ENCODE assay signal across 13 mouse cellular contexts in the genomic region with DNA sequence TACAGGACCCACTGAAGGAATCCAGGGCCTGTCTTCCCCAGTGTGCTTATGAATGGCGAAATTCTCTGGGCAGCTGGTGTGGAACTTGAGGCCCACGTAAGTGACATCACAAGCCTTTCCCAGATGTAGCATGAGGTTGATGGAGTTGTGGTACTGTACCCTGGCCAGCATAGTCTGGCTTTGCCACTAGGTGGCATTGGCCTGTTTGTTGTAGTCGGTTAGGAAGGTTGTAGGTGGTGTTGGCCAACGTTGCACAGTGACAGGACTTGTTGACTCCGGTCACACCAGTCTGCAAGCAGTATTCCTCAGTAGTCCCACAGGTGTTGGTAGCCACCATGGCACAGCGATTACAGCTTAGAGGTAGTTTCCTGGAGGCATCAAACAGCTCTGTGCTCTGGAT. TPM values are rescaled to one million over a fixed set of nuclear protein-coding genes. Genes with fewer than 3 reads are reported as not detected.
DNase-seq lines count a peak whose midpoint lies in the region; ATAC-seq and TF ChIP-seq lines count a peak whose summit lies in the region.
"Had no signal": no experiment of that assay in that cellular context is flagged by ENCODE, and none has a peak within 500 bp of the region (broad histone marks: within the 10 kb centered on the region; RNA-seq: fewer than 3 reads in every experiment).

No protein-coding gene starts in this region.

- TF ChIP-seq POLR2A in heart, adult 2 months (IDR thresholded peaks at IDR 0.05; ENCODE audit: insufficient read depth, low read depth, low read length): no peak
- no peak for TF ChIP-seq POLR2A in lung, adult 2 months (IDR thresholded peaks at IDR 0.05; ENCODE audit: borderline replicate concordance, extremely low read depth, low read depth, low read length)

- no peaks in the 10 kb centered on the region; the same call in 1 of the 2 replicates for H3K9me3 ChIP-seq in embryonic facial prominence, embryonic 10.5 days

- intact Hi-C loops in heart, adult 2 months (cut with DNase I): no loop called here

- no peaks in the 10 kb centered on the region for H3K36me3 ChIP-seq in heart, adult 2 months (ENCODE audit: control insufficient read depth, insufficient read depth, low read length)
- 0 out of 2 replicates have a peak, but pooled peaks cover 2% of the 10 kb centered on the region for H3K36me3 ChIP-seq in embryonic facial prominence, embryonic 10.5 days (replicated peaks)

- no peak overlapping the region for H3K27ac ChIP-seq in heart, adult 2 months
- no peak overlapping the region for H3K27ac ChIP-seq in embryonic facial prominence, embryonic 10.5 days (replicated peaks)
- H3K27ac ChIP-seq: embryonic facial prominence, embryonic 13.5 days; limb, embryonic 12.5 days had no signal

- no peak for TF ChIP-seq EP300 in heart, adult 2 months (IDR thresholded peaks at IDR 0.05; ENCODE audit: insufficient read depth, low read depth, low read length)

- TF ChIP-seq CTCF in heart, adult 2 months (IDR thresholded peaks at IDR 0.05): peak; percentile 37
- TF ChIP-seq CTCF in lung, adult 2 months (IDR thresholded peaks at IDR 0.05; ENCODE audit: insufficient read depth, low read length): peak; percentile 36; the same call in 1 of the 2 replicates

- H3K79me2 ChIP-seq in heart, adult 2 months (replicated peaks; ENCODE audit: control insufficient read depth, insufficient read depth, low read length): no peaks in the 10 kb centered on the region

- no peak overlapping the region for H3K9ac ChIP-seq in heart, adult 2 months (ENCODE audit: low read depth, low read length)
- H3K9ac ChIP-seq: embryonic facial prominence, embryonic 13.5 days; limb, embryonic 12.5 days had no signal

- WGBS in heart, adult 2 months: 89% methylated on average over 6 of the region's 6 CpGs
- WGBS in lung, adult 2 months: 82% methylated on average over 6 of the region's 6 CpGs
- WGBS in embryonic facial prominence, embryonic 10.5 days: 86% methylated on average over 6 of the region's 6 CpGs

- no peak for DNase-seq in heart, adult 2 months
- DNase-seq in heart, adult 18-20 months: no peak
- no peak for DNase-seq in lung, adult 2 months
- no peak for DNase-seq in lung, postnatal 10 days
- peak; percentile 88 for DNase-seq in ZHBTc4 (ENCODE audit: low read depth, low spot score)
- DNase-seq in T-cell, adult 2 months (ENCODE audit: low spot score): no peak
- DNase-seq in embryonic facial prominence, embryonic 10.5 days (ENCODE audit: low spot score): no peak
- DNase-seq: heart, postnatal 10 days; kidney, postnatal 10 days; midbrain, embryonic 14.5 days had no signal

- H3K27me3 ChIP-seq in heart, adult 2 months (ENCODE audit: control insufficient read depth, insufficient read depth, low read length): no peaks in the 10 kb centered on the region
- H3K27me3 ChIP-seq in embryonic facial prominence, embryonic 10.5 days (replicated peaks; ENCODE audit: low read depth, poor library complexity, severe bottlenecking): no peaks in the 10 kb centered on the region
- H3K27me3 ChIP-seq: embryonic facial prominence, embryonic 13.5 days; limb, embryonic 12.5 days had no signal

- peak; percentile 69 for ATAC-seq in megakaryocyte progenitor cell, adult 5-6 weeks (replicated peaks; ENCODE audit: poor library complexity)

- H3K4me3 ChIP-seq in heart, adult 2 months: no peak overlapping the region
- no peak overlapping the region for H3K4me3 ChIP-seq in lung, adult 2 months (replicated peaks; ENCODE audit: extremely low read depth, low read depth, low read length)
- H3K4me3 ChIP-seq in embryonic facial prominence, embryonic 10.5 days: no peak overlapping the region
- H3K4me3 ChIP-seq: embryonic facial prominence, embryonic 13.5 days; limb, embryonic 12.5 days had no signal

- no peaks in the 10 kb centered on the region for H3K4me1 ChIP-seq in heart, adult 2 months (ENCODE audit: control insufficient read depth, insufficient read depth, low read length)
- H3K4me1 ChIP-seq in lung, adult 2 months (ENCODE audit: control insufficient read depth, insufficient read depth, low read length): no peaks in the 10 kb centered on the region
- H3K4me1 ChIP-seq in embryonic facial prominence, embryonic 10.5 days: no peaks in the 10 kb centered on the region
- H3K4me1 ChIP-seq: embryonic facial prominence, embryonic 13.5 days; limb, embryonic 12.5 days had no signal

RNA-seq across cellular contexts. Expression of a gene that starts 18.1 kb away (rescaled TPM):
- total RNA-seq in heart, adult 2 months (2021): 1 to 10 TPM; 1.1 to 1.4 TPM
- 1.6 and 2.3 TPM in 2 replicates for polyA plus RNA-seq in heart, adult 2 months (2012; rRNA removed)
- 1 to 10 TPM; 1.5 to 1.8 TPM for total RNA-seq in heart, adult 18-20 months (2021)
- 11.5 and 13.0 TPM in 2 replicates for polyA plus RNA-seq in lung, adult 2 months (2012; rRNA removed)
- 0.32 and 1.7 TPM in 2 replicates for total RNA-seq in megakaryocyte progenitor cell, adult 5-6 weeks (2015)
- 0.33 and 2.0 TPM in 2 replicates for total RNA-seq in megakaryocyte progenitor cell, adult 5-6 weeks (2017)
- polyA plus RNA-seq in embryonic facial prominence, embryonic 10.5 days (2016; fragmentation: Nextera tagmentation; extraction: Ambion mirVana): 2.6 and 3.4 TPM in 2 replicates

RNA-seq across cellular contexts. Expression of a gene that starts 18.1 kb away (rescaled TPM):
- total RNA-seq in heart, adult 2 months (2021): 10 to 100 TPM; 71.3 to 92.7 TPM
- polyA plus RNA-seq in heart, adult 2 months (2012; rRNA removed): 67.3 and 111 TPM in 2 replicates
- total RNA-seq in heart, adult 18-20 months (2021): 10 to 100 TPM; 75.0 to 77.9 TPM
- 60.8 and 84.5 TPM in 2 replicates for polyA plus RNA-seq in lung, adult 2 months (2012; rRNA removed)
- 52.7 and 57.8 TPM in 2 replicates for total RNA-seq in megakaryocyte progenitor cell, adult 5-6 weeks (2015)
- 58.0 and 87.0 TPM in 2 replicates for total RNA-seq in megakaryocyte progenitor cell, adult 5-6 weeks (2017)
- 72.2 and 74.8 TPM in 2 replicates for polyA plus RNA-seq in embryonic facial prominence, embryonic 10.5 days (2016; fragmentation: Nextera tagmentation; extraction: Ambion mirVana)
